Mouse (Mus musculus): ENCODE results near the gene Dnaic2.

DNA sequence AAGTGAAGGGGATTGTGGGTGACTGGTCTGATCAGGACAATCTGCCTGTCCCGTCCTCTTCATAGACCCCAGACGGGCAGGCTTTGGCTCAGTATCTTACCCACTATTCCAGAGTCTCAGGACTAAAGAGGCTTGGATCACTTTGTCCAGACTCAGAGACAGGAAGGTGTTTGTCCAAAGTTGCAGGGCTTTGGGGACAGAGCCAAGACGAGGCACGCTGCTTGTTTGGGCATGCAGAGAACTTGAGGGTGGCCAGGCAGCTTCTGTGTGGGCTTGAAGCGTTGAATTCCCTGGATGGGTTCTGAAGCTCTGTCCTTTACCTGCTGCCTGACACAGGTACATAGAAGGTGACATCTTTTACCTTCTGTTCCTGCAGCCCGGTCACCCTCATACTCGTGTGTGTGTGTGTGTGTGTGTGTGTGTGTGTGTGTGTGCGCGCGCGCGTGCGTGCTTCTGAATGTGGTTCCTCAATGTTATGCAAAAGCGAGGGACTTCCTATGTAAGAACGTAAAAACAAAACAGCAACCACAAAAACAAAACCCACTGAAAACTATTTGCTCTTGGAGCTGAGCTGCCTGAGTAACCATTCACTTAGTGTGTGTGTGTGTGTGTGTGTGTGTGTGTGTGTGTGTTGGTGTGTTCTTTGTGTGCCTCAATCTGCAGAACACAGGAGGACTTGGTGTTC is 24.8 kb upstream of the Dnaic2 start:
- no peak for TF ChIP-seq POLR2A (IDR thresholded peaks at IDR 0.05; ENCODE audit: control insufficient read depth, extremely low read depth, insufficient read depth, low read length, poor library complexity)
- no peak for TF ChIP-seq CTCF (IDR thresholded peaks at IDR 0.05; ENCODE audit: borderline replicate concordance, control insufficient read depth, extremely low read depth, insufficient read depth, low read length, poor library complexity)
